Mouse (Mus musculus) gastrocnemius, postnatal 36 days (tissue): ENCODE results near the gene Olfr716. TPM values are rescaled to one million over a fixed set of nuclear protein-coding genes. Genes with fewer than 3 reads are reported as not detected.
"Not testable (repeated sequence)": the region's sequence is repeated elsewhere in the genome, so short reads cannot be mapped to it uniquely, and the experiment has no call there.

Experiments used
- DNase-seq, 2 experiments: peaks; one replicate each; pipeline ENCODE4 v3.0.0; 2022
- intact Hi-C: fragments of 180-260 bp; cut with DNase I; formaldehyde crosslinking; loops from one replicate; pipeline ENCODE4 v1.15.1; 2025
- long read RNA-seq, 2 experiments: library from polyadenylated mRNA; stranded (forward); transcript quantifications; one replicate each; pipeline ENCODE4 v2.0.0; 2021
- total RNA-seq, 2 experiments: library from RNA; stranded (reverse); gene quantifications; 2 replicates each; pipeline ENCODE4 v1.2.3; 2021

Gene Olfr716
- total RNA-seq, result not detected
- long read RNA-seq, experiment 1, result 0 reads
- long read RNA-seq, experiment 2, result 0 reads

- DNase-seq, intact Hi-C loops: not testable (repeated sequence)
These were observed at the start of gene Olfr716 for GRCm38 (mm10) chr7:107138027-107138426. Gene Olfr716, plus strand, starts transcription at chr7:107138327.

GRCm38 (mm10) chr7:107092920-107093319 is 45.2 kb upstream of the Olfr716 start, which contains the start of gene Olfr17:
Gene Olfr17, plus strand, starts transcription at chr7:107093220.
- no peak for DNase-seq
- intact Hi-C loops, result no loop called here

- intact Hi-C loops, result not testable (repeated sequence)
These were observed 27.9 kb upstream of the Olfr716 start, which contains the start of gene Olfr715b for GRCm38 (mm10) chr7:107110269-107110668. Gene Olfr715b, minus strand, starts transcription at chr7:107110369.

GRCm38 (mm10) chr7:107130983-107131382 is 7.1 kb upstream of the Olfr716 start, which contains the start of gene Olfr715:
Gene Olfr715, minus strand, starts transcription at chr7:107131083.
- DNase-seq, intact Hi-C loops: not testable (repeated sequence)

More at GRCm38 (mm10) chr7:107110269-107110668, 27.9 kb upstream of the Olfr716 start, which contains the start of gene Olfr715b:
- DNase-seq, result not testable (repeated sequence)

GRCm38 (mm10) chr7:107166690-107167089 is 28.6 kb downstream of the Olfr716 start, which contains the start of gene Nlrp14:
Gene Nlrp14, plus strand, starts transcription at chr7:107166990.
- no peak for DNase-seq
- intact Hi-C loops, result no loop called here

- intact Hi-C loops, result no loop called here
- DNase-seq, result no peak
These were observed 42.3 kb downstream of the Olfr716 start for GRCm38 (mm10) chr7:107180406-107180805.

Other genes with a start within 250 kb of the Olfr716 start
- not detected for gene Olfr707, start 237.1 kb upstream of the Olfr716 start, total RNA-seq
- not detected for gene Olfr1532-ps1, start 230.3 kb upstream of the Olfr716 start, total RNA-seq
- gene Olfr709-ps1, start 206.1 kb upstream of the Olfr716 start, total RNA-seq, result not detected
- gene Olfr710, start 190.0 kb upstream of the Olfr716 start, total RNA-seq, result not detected
- not detected for gene Olfr6, start 174.4 kb upstream of the Olfr716 start, total RNA-seq
- not detected for gene Olfr711, start 162.9 kb upstream of the Olfr716 start, total RNA-seq
- not detected for gene Olfr2, start 132.3 kb upstream of the Olfr716 start, total RNA-seq
- not detected for gene Olfr713, start 107.2 kb upstream of the Olfr716 start, total RNA-seq
- not detected for gene Olfr714, start 67.3 kb upstream of the Olfr716 start, total RNA-seq
- not detected for gene Olfr17, start 45.1 kb upstream of the Olfr716 start, total RNA-seq
- not detected for gene Olfr715b, start 28.0 kb upstream of the Olfr716 start, total RNA-seq
- gene Olfr715, start 7.2 kb upstream of the Olfr716 start, total RNA-seq, result not detected
- gene Nlrp14, start 28.7 kb downstream of the Olfr716 start, total RNA-seq, result not detected
- gene Rbmxl2, start 71.1 kb downstream of the Olfr716 start, total RNA-seq, result not detected
- under 1 TPM; 0.18 to 0.20 TPM for gene Syt9, start 232.4 kb downstream of the Olfr716 start, total RNA-seq